Mouse (Mus musculus) layer of hippocampus, adult 2 months (tissue): Measurements from ENCODE around the gene Acly. TPM values are rescaled to one million over a fixed set of nuclear protein-coding genes. Genes with fewer than 3 reads are reported as not detected.
A peak's percentile ranks its signal among the peaks of the same experiment; 100 is the strongest.

Experiments used
- DNase-seq, 2 experiments: peaks; one replicate each; pipeline ENCODE4 v3.0.0; 2022; ENCODE audit warnings: low spot score in 2 of 2
- H3K27ac ChIP-seq: fragments of 200-600 bp; 2 replicates; pipeline ENCODE4 v1.8.1; 2022
- H3K4me3 ChIP-seq: fragments of 200-600 bp; 2 replicates; pipeline ENCODE4 v1.8.1; 2022; ENCODE audit warnings: mild to moderate bottlenecking
- CTCF ChIP-seq: fragments of 200-600 bp; conservative IDR thresholded peaks from 2 replicates; pipeline ENCODE4 v1.8.1; 2022; ENCODE audit warnings: antibody characterized with exemption, mild to moderate bottlenecking, moderate library complexity
- microRNA-seq, 2 experiments: library from miRNA; unstranded; fragments of <30 nt; microRNA quantifications; one replicate each; pipeline ENCODE4 v1.2.0; 2021
- total RNA-seq, 2 experiments: library from RNA; stranded (reverse); gene quantifications; 2 replicates each; pipeline ENCODE4 v1.2.3; 2021

Gene Acly
- total RNA-seq, 2 experiments from 2014 or later: 103 to 117 TPM

GRCm38 (mm10) chr11:100440691-100441522 lies 86.9 kb downstream of the Acly start:
- TF ChIP-seq CTCF: no peak
- Histone ChIP-seq H3K27ac (peak overlapping the region; percentile 95), H3K4me3 (peak overlapping the region; percentile 83)
- DNase-seq: peak; percentile 80 to 85

- Histone ChIP-seq H3K4me3 (no peak overlapping the region), H3K27ac (no peak overlapping the region)
- DNase-seq: no peak
- no peak for TF ChIP-seq CTCF
Measured at GRCm38 (mm10) chr11:100437901-100438300, 89.9 kb downstream of the Acly start.

- Histone ChIP-seq H3K4me3 (no peak overlapping the region), H3K27ac (no peak overlapping the region)
- no peak for DNase-seq
- TF ChIP-seq CTCF: no peak
Measured at GRCm38 (mm10) chr11:100435678-100436246, 92.0 kb downstream of the Acly start.

GRCm38 (mm10) chr11:100432002-100432401 lies 95.8 kb downstream of the Acly start:
- no peak overlapping the region for H3K4me3 ChIP-seq
- no peak overlapping the region for H3K27ac ChIP-seq
- no peak for DNase-seq
- no peak for TF ChIP-seq CTCF

- no peak overlapping the region for H3K4me3 ChIP-seq
- peak overlapping the region; percentile 36; the same call in 1 of the 2 replicates for H3K27ac ChIP-seq
- no peak for TF ChIP-seq CTCF
- no peak for DNase-seq
Measured at GRCm38 (mm10) chr11:100430052-100430451, 97.7 kb downstream of the Acly start.

- Histone ChIP-seq H3K4me3 (no peak overlapping the region), H3K27ac (peak overlapping the region; percentile 70)
- no peak for TF ChIP-seq CTCF
- DNase-seq: no peak
Measured at GRCm38 (mm10) chr11:100428612-100429199, 99.1 kb downstream of the Acly start.

GRCm38 (mm10) chr11:100426820-100427219 lies 101.0 kb downstream of the Acly start:
- no peak for DNase-seq
- H3K27ac ChIP-seq: no peak overlapping the region
- H3K4me3 ChIP-seq: no peak overlapping the region
- no peak for TF ChIP-seq CTCF

Small RNA genes within 50 kb of the gene (microRNA-seq; reads per million reads assigned to microRNA genes)
- gene Gm27374: 0 reads per million in 2 experiments
- 0 reads per million in 2 experiments for gene Mir7116

Other genes with a start within 250 kb of the Acly start
- 100 to 1,000 TPM; 713 to 750 TPM for gene Eif1, start 208.1 kb downstream of the Acly start, total RNA-seq
- not detected for gene Gast, start 193.6 kb downstream of the Acly start, total RNA-seq
- 100 to 1,000 TPM; 169 to 174 TPM for gene Hap1, start 171.9 kb downstream of the Acly start, total RNA-seq
- 10 to 100 TPM; 34.1 to 35.6 TPM for gene Jup, start 130.2 kb downstream of the Acly start, total RNA-seq
- 1 to 10 TPM; 9.4 to 9.5 TPM for gene P3h4, start 113.2 kb downstream of the Acly start, total RNA-seq
- gene Fkbp10, start 112.3 kb downstream of the Acly start, total RNA-seq: 1 to 10 TPM; 4.4 to 5.8 TPM
- gene Nt5c3b, start 86.2 kb downstream of the Acly start, total RNA-seq: 10 to 100 TPM; 58.4 to 58.7 TPM
- 1 to 10 TPM in 1 of 2 experiments, under 1 TPM in 1; 0.64 to 1.4 TPM for gene Klhl10, start 86.1 kb downstream of the Acly start, total RNA-seq
- gene Klhl11, start 55.3 kb downstream of the Acly start, total RNA-seq: 100 to 1,000 TPM; 119 to 121 TPM
- gene Ttc25, start 17.6 kb upstream of the Acly start, total RNA-seq: 1 to 10 TPM; 1.3 to 1.7 TPM
- gene Cnp, start 46.9 kb upstream of the Acly start, total RNA-seq: 100 to 1,000 TPM; 168 to 183 TPM
- gene Nkiras2, start 91.2 kb upstream of the Acly start, total RNA-seq: 10 to 100 TPM; 11.8 to 13.1 TPM
- gene Dnajc7, start 92.2 kb upstream of the Acly start, total RNA-seq: 100 to 1,000 TPM; 242 to 257 TPM
- under 1 TPM; 0.20 to 0.67 TPM for gene Zfp385c, start 164.5 kb upstream of the Acly start, total RNA-seq
- gene Dhx58, start 176.3 kb upstream of the Acly start, total RNA-seq: 1 to 10 TPM; 1.6 to 2.3 TPM
- gene Kat2a, start 184.5 kb upstream of the Acly start, total RNA-seq: 10 to 100 TPM; 55.4 to 57.8 TPM
- not detected for gene Hspb9, start 185.8 kb upstream of the Acly start, total RNA-seq
- gene Rab5c, start 210.2 kb upstream of the Acly start, total RNA-seq: 100 to 1,000 TPM; 137 to 148 TPM
- 1 to 10 TPM; 1.8 to 2.8 TPM for gene Kcnh4, start 231.9 kb upstream of the Acly start, total RNA-seq
- gene Hcrt, start 234.9 kb upstream of the Acly start, total RNA-seq: not detected
- 1 to 10 TPM; 4.3 to 5.2 TPM for gene Ghdc, start 243.0 kb upstream of the Acly start, total RNA-seq